Mouse (Mus musculus) retina, postnatal 7 days (tissue): ENCODE data around the gene Gm17349.

ENCODE experiments used
- DNase-seq: peaks from one replicate; pipeline ENCODE4 v3.0.0-alpha.2; 2012; ENCODE audit warnings: low read depth, low spot score

Gene Gm17349

DNA sequence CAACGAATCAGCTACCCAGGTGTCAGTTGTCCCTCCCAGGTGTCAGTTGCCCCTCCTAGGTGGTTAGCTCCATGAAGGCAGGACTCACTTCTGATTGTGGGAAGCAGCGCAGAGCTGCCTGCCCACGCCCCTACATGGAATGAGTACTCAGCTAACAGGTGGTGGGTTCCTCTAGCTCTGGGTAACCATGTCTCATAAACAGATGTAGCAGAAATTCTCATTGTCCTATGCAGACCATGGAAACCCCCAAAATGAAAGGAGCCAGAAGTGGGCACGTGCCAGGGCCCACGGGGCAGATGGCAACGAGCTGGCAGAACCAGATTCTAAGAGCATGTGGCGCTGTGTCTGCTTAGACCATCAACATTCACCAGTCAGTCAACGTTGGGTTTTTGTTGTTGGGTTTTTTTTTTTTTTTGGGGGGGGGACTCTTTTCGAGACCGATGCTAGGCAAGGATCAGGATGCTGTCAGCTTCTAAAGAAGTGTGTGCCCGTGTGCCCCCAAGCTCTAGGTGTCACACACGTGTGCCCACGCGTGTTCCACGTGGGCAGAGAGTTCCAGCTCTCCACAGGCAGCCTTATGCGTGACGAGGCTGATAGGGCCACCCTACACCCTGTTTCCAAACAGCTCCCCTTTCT, 41.2 kb downstream of the Gm17349 start:
- no peak for DNase-seq

DNA sequence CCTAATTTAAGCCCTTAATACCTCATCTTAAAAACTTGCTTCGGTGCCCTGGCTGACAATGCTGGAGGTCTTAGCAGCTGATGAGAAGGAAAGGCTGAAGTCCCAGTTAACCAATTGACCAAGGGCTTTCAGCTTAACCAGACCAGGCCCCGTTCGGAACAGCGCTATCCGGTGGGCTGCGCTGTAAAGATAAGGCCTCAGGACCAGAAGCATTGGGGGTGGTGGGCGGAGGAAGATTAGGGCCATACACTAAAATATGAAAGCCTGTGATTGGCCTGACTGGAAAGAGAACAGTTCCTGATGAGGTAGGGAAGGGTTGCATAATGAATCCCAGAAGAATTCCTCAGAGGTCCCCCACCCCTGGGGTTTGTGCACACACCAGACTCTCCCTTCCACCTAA, 42.9 kb downstream of the Gm17349 start:
- DNase-seq, result no peak

DNA sequence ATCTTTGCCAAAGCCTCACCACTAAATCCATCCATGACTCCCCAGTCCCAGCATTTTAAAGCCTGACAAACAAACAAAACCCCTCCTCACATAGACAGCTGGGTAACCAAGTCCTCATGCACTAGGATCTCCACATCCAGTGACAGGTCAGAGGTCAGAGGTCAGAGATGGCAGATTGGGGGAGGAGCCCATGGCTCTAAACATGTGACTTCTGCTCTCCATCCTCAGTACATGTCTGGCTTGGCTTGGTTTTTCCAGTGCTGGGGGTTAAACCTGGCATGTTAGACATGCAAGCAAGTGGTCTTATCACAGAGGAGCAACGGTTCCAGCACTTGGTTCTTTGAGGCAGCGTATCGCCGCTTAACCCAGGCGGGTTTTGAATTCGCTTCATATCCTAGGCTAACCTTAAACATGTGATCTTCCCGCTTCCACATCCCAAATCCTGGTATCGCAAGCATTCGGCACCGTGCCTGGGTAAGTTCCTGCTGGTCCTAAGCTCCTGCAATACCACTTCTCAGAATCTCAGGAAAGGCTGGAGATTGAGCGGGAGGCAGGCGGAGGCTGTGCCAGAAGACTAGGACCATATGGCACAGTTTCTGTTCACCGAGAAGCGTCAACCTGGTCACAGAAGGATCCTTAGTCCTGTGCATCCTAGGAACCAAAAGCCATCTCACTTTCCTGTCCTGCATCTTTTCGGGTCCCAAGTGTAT, 44.0 kb downstream of the Gm17349 start:
- no peak for DNase-seq

DNA sequence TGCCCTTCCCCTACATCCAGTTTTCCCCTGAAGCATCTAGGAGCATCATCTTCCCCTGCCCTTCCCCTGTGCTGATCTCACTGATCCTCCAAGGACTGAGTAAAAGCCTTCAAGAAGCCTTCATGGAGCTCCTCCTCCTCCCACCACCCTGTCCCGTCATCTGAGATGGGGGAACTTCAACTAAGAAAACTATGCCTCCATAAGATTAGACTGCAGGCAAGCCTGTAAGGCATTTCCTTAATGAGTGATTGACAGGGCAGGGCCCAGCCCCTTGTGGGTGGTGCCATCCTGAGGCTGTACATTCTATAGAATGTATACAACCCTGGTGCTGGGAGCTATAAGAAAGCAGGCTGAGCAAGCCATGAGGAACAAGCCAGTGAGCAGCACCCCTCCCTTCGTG, 46.9 kb downstream of the Gm17349 start:
- DNase-seq, result no peak

DNA sequence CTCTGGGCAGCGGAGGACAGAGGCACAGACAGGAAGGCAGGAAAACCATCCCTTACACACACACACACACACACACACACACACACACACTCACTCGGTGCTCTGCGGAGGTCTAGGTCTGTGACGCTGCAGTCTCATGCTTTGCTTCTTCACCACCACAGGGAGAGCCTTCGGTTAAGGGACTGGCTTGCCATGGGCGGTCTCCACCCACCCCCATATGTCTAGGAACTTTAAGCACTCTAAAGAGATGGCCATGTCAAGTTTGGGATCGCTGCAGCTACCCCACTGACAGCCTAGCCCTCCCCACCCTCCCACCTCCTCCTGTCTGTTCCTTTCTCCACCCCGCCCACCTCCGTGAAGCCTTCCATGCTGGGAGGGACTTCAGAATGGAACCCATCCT, 49.3 kb downstream of the Gm17349 start:
- DNase-seq, result no peak

DNA sequence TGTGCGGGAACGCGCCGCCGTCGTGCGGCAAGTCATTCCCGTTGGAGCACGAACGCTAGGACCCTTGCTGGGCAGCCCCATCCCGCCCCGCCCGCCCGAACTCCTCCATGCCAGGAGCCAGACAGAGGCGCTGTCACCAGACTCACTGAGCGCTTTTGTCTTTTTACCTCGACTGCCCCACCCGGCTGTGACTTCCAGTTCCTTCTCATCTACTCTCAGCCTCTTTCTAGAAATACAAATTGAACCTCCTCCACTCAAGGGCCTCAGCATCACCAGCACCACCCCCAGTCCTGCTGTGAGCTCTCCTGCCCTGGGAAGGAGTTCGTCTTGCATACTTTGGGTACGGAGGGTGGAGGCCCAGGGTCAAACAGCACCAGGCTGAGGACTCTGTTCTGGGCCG, 51.4 kb downstream of the Gm17349 start:
- no peak for DNase-seq

DNA sequence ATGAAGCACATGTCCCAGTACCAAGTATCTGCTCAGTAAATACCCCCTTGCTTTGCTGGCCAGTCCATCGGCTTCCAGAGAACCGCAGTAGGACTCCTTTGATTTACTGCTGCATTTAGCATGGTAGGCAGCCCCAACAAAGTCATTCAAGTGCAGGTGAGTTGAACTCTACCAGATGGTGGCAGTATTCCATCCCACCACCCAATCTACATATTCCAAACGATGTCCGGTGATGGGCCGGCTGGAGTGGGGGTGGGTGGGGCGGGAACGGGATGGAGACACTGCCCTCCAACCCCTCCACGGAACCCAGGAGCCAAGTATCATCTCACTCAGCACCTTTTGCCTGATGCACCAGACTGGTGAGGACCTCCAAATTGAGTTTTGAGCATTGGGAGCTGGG, 52.0 kb downstream of the Gm17349 start:
- DNase-seq, result no peak
